Mouse (Mus musculus): ENCODE data around the gene Bivm.

Bivm gene

DNA sequence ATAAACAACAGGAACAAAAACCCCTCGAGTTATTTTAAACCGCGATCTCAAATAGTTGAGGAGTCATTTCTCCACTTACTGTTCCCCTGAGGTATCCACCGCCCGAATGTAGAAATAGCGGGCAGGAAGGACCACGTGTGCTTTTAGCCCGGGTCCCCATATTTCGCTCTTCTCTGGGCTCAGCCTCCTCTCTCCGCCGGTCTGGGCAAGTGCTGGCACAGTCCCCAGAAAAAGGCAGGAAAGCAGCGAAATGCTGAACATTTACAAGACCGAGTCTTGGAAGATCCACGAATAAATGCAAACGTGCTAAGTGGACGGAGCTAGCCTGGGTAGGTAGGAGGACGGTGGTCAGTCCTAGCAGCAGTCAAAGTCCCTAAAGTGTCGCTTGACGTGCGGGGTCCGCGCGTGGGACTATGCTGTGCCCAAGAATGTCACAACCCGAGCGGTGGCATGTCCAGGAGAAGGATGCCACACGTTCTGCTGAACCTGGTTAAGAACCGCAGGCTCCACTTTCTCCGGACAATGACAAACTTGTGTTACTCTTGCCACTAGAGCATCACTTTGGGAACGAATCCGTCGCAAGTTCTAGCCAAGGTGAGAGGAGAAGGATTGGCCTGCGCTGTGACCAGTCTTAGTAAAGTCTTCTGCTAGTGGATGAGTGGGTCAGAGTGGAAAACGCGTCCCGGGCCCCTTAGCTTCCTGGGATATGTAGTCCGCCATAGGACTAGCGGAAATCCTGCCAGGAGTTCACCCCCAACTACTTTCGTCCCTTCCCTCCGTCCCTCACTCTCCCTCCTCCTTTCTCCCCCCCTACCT is at the start of gene Bivm, which contains the start of gene Kdelc1:
Gene Bivm, plus strand, starts transcription at position 719 of the 816 bp plus-strand sequence.
Gene Kdelc1, minus strand, starts transcription at position 570 of the 816 bp plus-strand sequence.
- DNase-seq (ENCODE audit: low read depth, low spot score) = peak; percentile 93

DNA sequence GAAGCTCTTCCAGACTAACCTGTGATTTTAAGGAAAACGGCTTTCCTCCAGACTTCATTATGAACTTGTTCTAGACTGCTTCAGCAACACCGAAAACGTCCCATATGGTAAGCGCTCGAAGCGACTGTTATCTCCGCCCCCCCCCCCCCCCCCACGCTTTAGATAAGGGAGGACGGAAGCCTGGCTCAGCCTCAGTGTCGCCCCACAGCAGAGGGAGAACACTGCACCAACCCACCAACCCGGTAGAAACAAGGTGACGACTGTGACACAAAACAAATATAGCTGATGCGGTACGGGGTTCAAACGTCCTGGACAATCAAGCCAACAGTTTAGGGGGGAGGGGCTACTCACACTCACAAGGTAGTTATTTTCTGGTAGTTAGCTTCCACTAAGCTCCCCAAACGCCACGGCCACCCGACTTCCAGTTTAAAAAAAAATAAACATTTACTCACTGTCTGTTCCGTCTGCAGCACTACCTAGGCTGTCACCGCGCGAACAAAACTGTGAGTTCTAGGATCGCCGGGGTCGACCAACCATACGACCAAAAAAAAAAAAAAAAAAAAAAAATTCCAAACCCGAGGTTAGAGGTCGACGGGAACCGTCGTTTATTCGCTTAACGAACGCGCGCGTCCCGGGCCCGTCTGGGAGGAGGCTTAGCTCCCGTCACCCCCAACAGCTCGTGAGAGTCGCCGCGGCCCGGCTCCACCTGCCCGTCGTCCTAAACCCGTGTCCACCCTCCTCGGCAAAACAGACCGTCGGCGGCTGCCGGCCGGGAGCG is 17.1 kb upstream of the Bivm start:
- DNase-seq (ENCODE audit: low read depth, low spot score) = no peak

DNA sequence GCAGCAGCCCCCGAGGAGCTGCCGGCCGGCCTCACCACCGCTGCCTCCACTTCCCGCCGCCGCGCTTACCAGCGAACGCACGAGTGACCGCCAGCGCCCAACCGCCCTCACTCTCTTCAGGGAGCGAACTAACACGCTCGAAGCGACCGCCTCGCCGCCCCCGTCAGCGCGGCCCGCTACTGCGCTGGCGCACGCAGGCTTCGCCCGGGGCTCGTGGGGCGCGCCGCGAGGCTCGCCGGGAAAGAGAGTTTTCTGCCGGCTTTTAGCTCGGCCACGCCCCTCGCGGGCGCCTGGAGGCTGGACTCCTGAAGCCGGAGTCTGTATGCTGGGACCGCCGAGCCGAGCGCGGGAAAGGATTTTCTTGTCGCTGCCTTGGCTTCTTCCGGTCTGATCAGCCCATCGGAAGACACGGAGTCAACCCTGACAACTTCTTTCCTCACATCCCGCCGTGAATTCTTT is 16.5 kb upstream of the Bivm start, which contains the start of gene Tex30:
Gene Tex30, minus strand, starts transcription at position 183 of the 459 bp plus-strand sequence.
- peak; percentile 84 for DNase-seq (ENCODE audit: low read depth, low spot score)

DNA sequence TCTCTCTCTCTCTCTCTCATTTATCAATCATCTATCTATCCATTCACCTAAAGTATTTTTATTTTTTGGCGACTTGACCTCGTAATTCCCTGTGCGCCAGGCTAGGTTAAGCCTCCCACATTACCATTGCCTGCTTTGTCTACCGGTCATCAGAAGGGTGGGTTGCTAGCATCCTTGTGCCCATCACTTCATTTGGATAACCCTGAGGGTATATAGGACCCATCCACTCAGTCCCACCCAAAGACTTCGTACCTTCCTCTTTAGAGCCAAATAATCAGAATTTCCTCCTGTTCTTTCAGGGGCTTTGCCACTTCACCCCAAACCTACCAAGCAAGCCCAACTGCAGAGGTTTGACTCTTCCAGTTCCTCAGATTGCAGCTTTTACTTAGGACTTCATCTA is 15.8 kb upstream of the Bivm start:
- no peak for DNase-seq (ENCODE audit: low read depth, low spot score)

DNA sequence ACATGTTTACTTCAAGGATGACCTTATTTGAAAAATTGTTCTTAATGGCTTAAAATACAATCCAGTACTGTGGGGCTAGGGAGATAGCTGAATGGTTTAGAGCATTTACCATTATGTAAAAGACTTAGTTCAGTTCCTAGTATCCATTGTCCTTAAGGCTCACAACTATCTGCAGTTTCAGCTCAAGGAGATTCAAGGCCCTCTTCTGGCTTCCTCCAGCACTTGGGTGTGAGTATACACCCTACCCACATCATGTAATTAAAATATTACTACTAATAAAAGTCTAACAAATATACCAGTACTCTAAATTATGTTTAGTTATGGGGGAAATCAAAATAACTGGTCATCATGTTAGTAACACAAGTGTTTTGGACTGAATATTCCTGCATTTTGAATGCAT is 1.2 kb upstream of the Bivm start:
- no peak for DNase-seq (ENCODE audit: low read depth, low spot score)

DNA sequence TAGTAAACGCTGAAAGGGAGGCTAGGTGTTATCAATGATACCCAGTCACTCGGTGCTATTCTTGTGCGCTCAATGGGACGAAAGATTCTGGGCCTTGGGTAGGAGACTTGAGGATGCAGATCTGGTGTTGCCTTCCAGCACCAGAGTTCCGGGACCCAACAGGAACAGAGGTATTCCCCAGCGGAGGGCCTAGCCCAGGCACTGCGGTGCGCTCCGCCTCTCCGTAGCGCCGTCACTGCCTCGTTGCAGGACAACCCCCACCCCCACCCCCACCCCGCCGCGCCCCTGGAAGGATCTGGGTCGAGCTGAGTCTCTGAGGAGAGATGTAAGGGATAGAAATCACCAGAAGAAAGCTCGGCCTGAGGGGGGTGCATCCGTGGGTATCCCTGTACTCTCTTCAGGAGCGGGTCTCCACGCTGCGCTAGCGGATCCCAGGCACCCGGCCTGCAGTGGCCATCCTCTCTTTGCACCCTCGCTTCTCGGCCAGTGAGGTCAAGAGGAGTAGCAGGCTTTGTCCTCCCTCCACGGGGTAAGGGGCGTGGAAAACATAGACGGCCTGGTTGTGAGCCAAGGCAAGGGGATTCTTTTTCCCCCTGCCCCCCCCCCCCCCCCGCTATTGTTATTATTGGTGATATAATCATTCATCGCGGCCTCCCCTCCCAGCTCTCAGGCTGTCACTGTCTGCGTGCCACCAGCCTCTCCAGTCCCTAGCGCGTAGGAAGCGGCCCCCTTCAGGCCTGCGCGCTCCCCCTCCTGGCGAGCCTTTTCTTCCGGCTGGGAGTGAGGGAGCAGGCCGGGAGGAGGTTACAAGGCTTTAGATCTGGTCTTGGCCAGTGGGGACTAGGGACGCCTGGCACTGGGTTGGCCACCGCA is 680 bp downstream of the Bivm start:
- peak; percentile 62 for DNase-seq (ENCODE audit: low read depth, low spot score)

GRCm38 (mm10) chr1:44120074-44120406 is 1.3 kb downstream of the Bivm start:
- DNase-seq (ENCODE audit: low read depth, low spot score) = no peak

DNA sequence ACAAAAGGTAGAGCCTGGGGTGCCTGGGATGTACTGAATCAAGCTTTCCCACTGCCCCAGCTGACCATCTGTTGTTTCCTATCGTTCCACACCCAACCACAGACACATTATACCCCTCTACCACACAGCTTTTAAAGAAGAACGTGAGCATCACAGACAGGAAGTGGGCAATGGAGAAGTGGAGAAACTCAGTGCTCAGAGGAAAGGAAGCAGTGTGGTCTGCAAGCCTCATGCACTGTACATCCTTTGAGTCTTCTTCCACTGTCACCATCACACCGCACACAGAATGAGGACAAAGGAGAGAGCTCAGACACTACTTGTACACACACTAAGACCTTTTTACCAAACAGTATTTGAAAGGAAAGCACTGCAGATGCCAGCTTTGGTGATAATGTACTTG is 3.5 kb downstream of the Bivm start:
- DNase-seq (ENCODE audit: low read depth, low spot score) = no peak

GRCm38 (mm10) chr1:44125590-44125989 is 6.8 kb downstream of the Bivm start:
- no peak for DNase-seq (ENCODE audit: low read depth, low spot score)

- no peak for DNase-seq (ENCODE audit: low read depth, low spot score)
Observed at GRCm38 (mm10) chr1:44129929-44130581, 11.3 kb downstream of the Bivm start.

- DNase-seq (ENCODE audit: low read depth, low spot score) = no peak
Observed at GRCm38 (mm10) chr1:44140232-44140631, 21.5 kb downstream of the Bivm start.

- no peak for DNase-seq (ENCODE audit: low read depth, low spot score)
Observed at GRCm38 (mm10) chr1:44142747-44143146, 24.0 kb downstream of the Bivm start.

DNA sequence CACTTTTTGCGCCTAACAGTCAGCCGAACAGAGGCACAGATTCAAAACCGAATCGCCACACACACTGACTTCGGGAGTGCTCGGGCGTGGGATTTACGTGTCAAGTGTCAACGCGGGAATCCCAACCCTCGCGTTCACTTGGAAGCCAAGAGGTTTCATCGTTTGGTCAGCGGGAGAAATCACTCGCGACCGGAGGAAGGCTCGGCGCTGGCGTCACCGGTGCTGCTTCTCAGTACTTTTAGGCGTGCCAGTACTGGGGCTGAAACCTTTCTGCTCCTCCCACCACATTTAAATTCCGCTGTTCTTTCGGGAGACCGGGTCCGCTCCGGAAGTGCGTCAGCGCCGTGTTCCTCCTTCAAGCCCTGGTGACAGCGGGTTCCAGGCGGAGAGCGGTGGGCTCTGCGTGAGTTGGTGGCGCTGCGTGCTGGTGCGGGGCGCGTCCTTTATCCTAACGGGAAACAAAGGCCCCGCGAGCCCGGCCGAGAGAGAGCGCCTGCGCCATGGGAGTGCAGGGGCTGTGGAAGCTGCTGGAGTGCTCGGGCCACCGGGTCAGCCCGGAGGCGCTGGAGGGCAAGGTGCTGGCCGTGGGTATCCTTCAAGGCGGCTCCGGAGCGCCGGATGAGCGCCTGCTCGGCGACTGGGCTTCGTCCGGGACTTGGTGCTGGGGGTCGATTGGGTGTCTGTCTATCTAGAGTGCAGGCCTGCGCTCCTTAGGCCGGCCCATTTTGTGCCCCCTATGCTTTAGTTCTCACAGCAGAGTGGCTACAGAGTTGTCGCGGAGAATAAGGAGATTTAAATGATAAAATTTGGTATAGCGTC is 29.0 kb downstream of the Bivm start, which contains the start of gene Ercc5:
Gene Ercc5, plus strand, starts transcription at position 182 of the 819 bp plus-strand sequence.
- DNase-seq (ENCODE audit: low read depth, low spot score) = peak; percentile 83

- no peak for DNase-seq (ENCODE audit: low read depth, low spot score)
Observed at GRCm38 (mm10) chr1:44148706-44149105, 29.9 kb downstream of the Bivm start.

- no peak for DNase-seq (ENCODE audit: low read depth, low spot score)
Observed at GRCm38 (mm10) chr1:44155287-44155686, 36.5 kb downstream of the Bivm start.

- DNase-seq (ENCODE audit: low read depth, low spot score) = no peak
Observed at GRCm38 (mm10) chr1:44158317-44158716, 39.6 kb downstream of the Bivm start.

- no peak for DNase-seq (ENCODE audit: low read depth, low spot score)
Observed at GRCm38 (mm10) chr1:44161818-44162217, 43.1 kb downstream of the Bivm start.

GRCm38 (mm10) chr1:44162389-44162788 is 43.6 kb downstream of the Bivm start:
- DNase-seq (ENCODE audit: low read depth, low spot score) = no peak

DNA sequence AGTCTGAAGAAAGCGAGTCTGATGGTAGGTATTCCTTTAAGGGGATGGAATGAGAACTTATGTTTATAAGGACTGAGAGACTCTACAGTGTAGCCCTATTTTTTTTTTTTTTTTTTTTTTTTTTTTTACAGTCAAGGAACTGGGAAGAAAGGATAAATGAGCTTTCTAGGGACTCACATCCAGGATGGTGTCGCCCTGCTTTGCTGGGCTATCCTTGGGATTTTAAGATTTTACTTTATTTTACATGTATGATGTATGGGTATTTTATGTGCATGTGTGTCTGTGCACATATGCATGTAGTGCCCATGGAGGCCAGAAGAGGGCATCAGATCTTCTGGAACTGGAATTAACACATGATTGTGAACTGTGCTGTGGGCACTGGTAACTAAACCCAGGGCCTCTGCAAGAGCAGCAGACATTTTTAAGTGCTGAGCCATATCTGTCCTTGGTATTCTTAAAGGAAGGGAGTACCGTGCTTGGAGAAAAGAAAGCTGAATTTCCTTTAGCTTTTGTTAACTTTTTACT is 49.2 kb downstream of the Bivm start:
- no peak for DNase-seq (ENCODE audit: low read depth, low spot score)

- no peak for DNase-seq (ENCODE audit: low read depth, low spot score)
Observed at GRCm38 (mm10) chr1:44172656-44173055, 53.9 kb downstream of the Bivm start.

All from skeletal muscle tissue, adult 2 months (tissue).